Mouse (Mus musculus): Measurements from ENCODE around the gene Col12a1. TPM values are rescaled to one million over a fixed set of nuclear protein-coding genes. Genes with fewer than 3 reads are reported as not detected.
"Not testable (repeated sequence)": the region's sequence is repeated elsewhere in the genome, so short reads cannot be mapped to it uniquely, and the experiment has no call there.

Gene Col12a1
- total RNA-seq, 2 experiments from 2014 or later, result 5.4 to 6.2 TPM

- no peak for DNase-seq (ENCODE audit: low spot score in 2 of 2)
- intact Hi-C loops (cut with DNase I), result no loop called here
Observed at GRCm38 (mm10) chr9:79714471-79715045, 4.1 kb downstream of the Col12a1 start.

GRCm38 (mm10) chr9:79689771-79690535 is 28.7 kb downstream of the Col12a1 start:
- intact Hi-C loops (cut with DNase I), result no loop called here
- DNase-seq (ENCODE audit: low spot score in 2 of 2), result no peak

GRCm38 (mm10) chr9:79689342-79689741 is 29.3 kb downstream of the Col12a1 start:
- DNase-seq (ENCODE audit: low spot score in 2 of 2), result no peak
- intact Hi-C loops (cut with DNase I), result no loop called here

GRCm38 (mm10) chr9:79687227-79687626 is 31.4 kb downstream of the Col12a1 start:
- no peak for DNase-seq (ENCODE audit: low spot score in 2 of 2)
- intact Hi-C loops (cut with DNase I), result no loop called here

GRCm38 (mm10) chr9:79686049-79686448 is 32.6 kb downstream of the Col12a1 start:
- intact Hi-C loops (cut with DNase I), result no loop called here
- DNase-seq (ENCODE audit: low spot score in 2 of 2), result no peak

- DNase-seq (ENCODE audit: low spot score in 2 of 2), result no peak
Observed at GRCm38 (mm10) chr9:79680453-79681240, 38.0 kb downstream of the Col12a1 start.

GRCm38 (mm10) chr9:79668806-79669205 is 49.8 kb downstream of the Col12a1 start:
- intact Hi-C loops (cut with DNase I); DNase-seq (ENCODE audit: low spot score in 2 of 2): not testable (repeated sequence)

More at GRCm38 (mm10) chr9:79680453-79681240, 38.0 kb downstream of the Col12a1 start:
- intact Hi-C loops (cut with DNase I), result no loop called here

GRCm38 (mm10) chr9:79653327-79654150 is 65.1 kb downstream of the Col12a1 start:
- intact Hi-C loops (cut with DNase I), result no loop called here
- peak in 1 of 2 experiments; percentile 13 for DNase-seq (ENCODE audit: low spot score in 2 of 2)

GRCm38 (mm10) chr9:79648587-79648986 is 70.0 kb downstream of the Col12a1 start:
- no peak for DNase-seq (ENCODE audit: low spot score in 2 of 2)

GRCm38 (mm10) chr9:79645757-79646156 is 72.9 kb downstream of the Col12a1 start:
- DNase-seq (ENCODE audit: low spot score in 2 of 2), result no peak
- intact Hi-C loops (cut with DNase I), result no loop called here

More at GRCm38 (mm10) chr9:79648587-79648986, 70.0 kb downstream of the Col12a1 start:
- intact Hi-C loops (cut with DNase I), result no loop called here

GRCm38 (mm10) chr9:79639430-79640090 is 79.1 kb downstream of the Col12a1 start:
- no peak for DNase-seq (ENCODE audit: low spot score in 2 of 2)
- intact Hi-C loops (cut with DNase I), result no loop called here

- intact Hi-C loops (cut with DNase I), result no loop called here
- DNase-seq (ENCODE audit: low spot score in 2 of 2), result no peak
Observed at GRCm38 (mm10) chr9:79637879-79638278, 80.8 kb downstream of the Col12a1 start.

GRCm38 (mm10) chr9:79634076-79634475 is 84.6 kb downstream of the Col12a1 start:
- intact Hi-C loops (cut with DNase I), result no loop called here

GRCm38 (mm10) chr9:79631186-79631585 is 87.4 kb downstream of the Col12a1 start:
- DNase-seq (ENCODE audit: low spot score in 2 of 2), result no peak
- intact Hi-C loops (cut with DNase I), result no loop called here

More at GRCm38 (mm10) chr9:79634076-79634475, 84.6 kb downstream of the Col12a1 start:
- no peak for DNase-seq (ENCODE audit: low spot score in 2 of 2)

GRCm38 (mm10) chr9:79618839-79619597 is 99.6 kb downstream of the Col12a1 start:
- no peak for DNase-seq (ENCODE audit: low spot score in 2 of 2)
- intact Hi-C loops (cut with DNase I), result no loop called here

- intact Hi-C loops (cut with DNase I), result no loop called here
- no peak for DNase-seq (ENCODE audit: low spot score in 2 of 2)
Observed at GRCm38 (mm10) chr9:79617336-79617735, 101.3 kb downstream of the Col12a1 start.

GRCm38 (mm10) chr9:79616040-79616439 is 102.6 kb downstream of the Col12a1 start:
- no peak for DNase-seq (ENCODE audit: low spot score in 2 of 2)

GRCm38 (mm10) chr9:79610286-79610685 is 108.3 kb downstream of the Col12a1 start:
- intact Hi-C loops (cut with DNase I), result no loop called here
- DNase-seq (ENCODE audit: low spot score in 2 of 2), result no peak

More at GRCm38 (mm10) chr9:79616040-79616439, 102.6 kb downstream of the Col12a1 start:
- intact Hi-C loops (cut with DNase I), result no loop called here

Measured in left cerebral cortex, postnatal 36 days (tissue).